Mouse (Mus musculus) macrophage (primary cell): Measurements from ENCODE around the gene Adam19. TPM values are rescaled to one million over a fixed set of nuclear protein-coding genes. Genes with fewer than 3 reads are reported as not detected.

Experiments used
- H3K27ac ChIP-seq: fragments of 350-480 bp; formaldehyde crosslinking; 2 replicates; pipeline ENCODE4 v1.9.0; 2021
- H3K36me3 ChIP-seq: fragments of 350-480 bp; formaldehyde crosslinking; 2 replicates; pipeline ENCODE4 v1.9.0; 2021; ENCODE audit errors: inconsistent target
- H3K4me3 ChIP-seq: fragments of 350-480 bp; formaldehyde crosslinking; 2 replicates; pipeline ENCODE4 v1.9.0; 2021; ENCODE audit errors: inconsistent target
- H3K79me2 ChIP-seq: fragments of 350-480 bp; formaldehyde crosslinking; 2 replicates; pipeline ENCODE4 v1.9.0; 2021; ENCODE audit errors: inconsistent target
- WGBS: methylation state at CpG from one replicate; pipeline ENCODE4 v1.1.7; 2026; ENCODE audit warnings: inconsistent platforms; ENCODE audit not compliant: missing documents; 5-methylcytosine and 5-hydroxymethylcytosine counted together
- polyA plus RNA-seq: library from polyadenylated mRNA; stranded (reverse); fragments of 250-400 nt; gene quantifications from 3 replicates; pipeline ENCODE4 v1.2.4, GENCODE M21; 2018; ENCODE audit warnings: inconsistent platforms
- total RNA-seq, 78 experiments: library from RNA; depleted of rRNA; stranded (reverse); fragments of 250-400 nt; gene quantifications; 1 replicate in 9 of 78; 2 replicates in 24 of 78; 3 replicates in 43 of 78; 4 replicates in 2 of 78; pipeline ENCODE4 v1.2.4; 2018; ENCODE audit warnings: inconsistent platforms in 56 of 78

Gene Adam19
- total RNA-seq (2018; cell fraction: chromatin; rRNA removed): 10 to 100 TPM in 18 of 26 experiments, 1 to 10 TPM in 8; 1.6 to 65.5 (median 11.8) TPM
- 10 to 100 TPM in 12 of 26 experiments, 1 to 10 TPM in 14; 2.5 to 29.1 (median 6.6) TPM for total RNA-seq (2018; cell fraction: cytosol; rRNA removed)
- 10 to 100 TPM in 15 of 26 experiments, 1 to 10 TPM in 11; 5.7 to 52.0 (median 11.1) TPM for total RNA-seq (2018; cell fraction: nucleus; rRNA removed)
- 4.7 to 18.1 TPM (median 13.4 TPM) in 3 replicates for polyA plus RNA-seq

DNA sequence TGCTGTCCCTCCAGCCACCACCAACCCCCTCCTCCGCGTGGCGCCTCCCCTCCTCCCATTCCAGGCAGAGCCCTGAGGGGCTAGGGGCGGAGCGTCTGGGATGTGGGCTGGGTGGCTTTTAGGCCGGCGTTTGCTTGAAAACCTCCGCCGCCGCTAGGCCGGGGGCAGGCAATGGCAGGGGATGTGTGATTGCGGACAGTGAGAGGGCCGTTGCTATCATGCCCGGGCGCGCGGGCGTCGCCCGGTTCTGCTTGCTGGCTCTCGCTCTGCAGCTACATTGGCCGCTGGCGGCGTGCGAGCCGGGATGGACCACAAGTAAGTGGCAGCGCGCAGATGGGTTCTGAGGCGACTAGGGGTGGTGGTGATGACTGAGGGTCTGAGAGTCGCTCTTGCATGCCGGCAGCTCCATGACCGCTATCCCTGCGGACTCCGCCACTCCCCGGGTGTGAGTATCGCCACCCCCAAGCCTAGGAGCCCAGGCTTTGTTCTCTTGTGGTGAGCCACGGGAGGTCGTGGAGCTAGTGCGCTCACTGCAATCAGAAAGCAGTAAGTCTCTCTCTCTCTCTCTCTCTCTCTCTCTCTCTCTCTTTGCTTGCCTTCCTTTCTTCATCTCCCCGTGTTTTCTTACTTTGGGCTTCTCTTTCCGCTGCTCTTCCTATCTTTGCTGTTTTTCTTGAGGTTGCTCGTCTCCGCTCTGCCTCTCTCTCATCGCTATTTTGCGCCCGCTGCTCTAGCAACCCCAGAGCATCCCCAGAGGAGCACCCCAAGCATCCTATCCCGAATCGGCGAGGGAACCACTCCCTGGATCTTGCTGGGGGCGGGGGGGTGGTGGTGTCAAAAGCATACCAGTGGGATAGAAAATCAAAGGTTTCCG, at the start of gene Adam19:
Gene Adam19, plus strand, starts transcription at position 97 of the 874 bp plus-strand sequence.
- Histone ChIP-seq H3K4me3 (peak within 1 kb of the TSS; percentile 22), H3K27ac (no peak within 1 kb of the TSS), H3K79me2 (no peaks in the 10 kb centered on the region), H3K36me3 (no peaks in the 10 kb centered on the region)
- 7% methylated on average over 51 of the region's 51 CpGs for whole genome bisulfite sequencing

DNA sequence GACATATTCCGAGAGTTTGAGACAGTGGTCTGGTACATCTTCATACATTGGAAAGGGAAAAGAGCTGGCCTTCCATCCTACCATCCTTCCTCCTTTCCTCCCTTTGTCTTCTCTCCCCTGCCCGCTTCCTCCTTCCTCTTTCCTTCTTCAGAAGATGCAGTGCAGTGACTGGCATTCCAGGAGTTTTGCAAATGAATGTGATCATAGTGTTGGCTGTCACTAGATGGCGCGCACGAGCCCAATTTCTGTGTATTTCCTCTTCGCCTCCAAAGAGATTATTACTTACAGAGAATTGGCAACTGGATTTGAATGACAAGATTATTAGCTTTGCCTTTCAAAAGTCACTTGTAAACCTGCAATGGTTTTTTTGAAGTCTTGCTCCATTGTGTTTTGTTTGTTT, 39.7 kb upstream of the Adam19 start:
- Histone ChIP-seq H3K4me3 (no peak overlapping the region), H3K79me2 (no peaks in the 10 kb centered on the region), H3K27ac (no peak overlapping the region), H3K36me3 (no peaks in the 10 kb centered on the region)
- WGBS: 15% methylated on average over 6 of the region's 6 CpGs

DNA sequence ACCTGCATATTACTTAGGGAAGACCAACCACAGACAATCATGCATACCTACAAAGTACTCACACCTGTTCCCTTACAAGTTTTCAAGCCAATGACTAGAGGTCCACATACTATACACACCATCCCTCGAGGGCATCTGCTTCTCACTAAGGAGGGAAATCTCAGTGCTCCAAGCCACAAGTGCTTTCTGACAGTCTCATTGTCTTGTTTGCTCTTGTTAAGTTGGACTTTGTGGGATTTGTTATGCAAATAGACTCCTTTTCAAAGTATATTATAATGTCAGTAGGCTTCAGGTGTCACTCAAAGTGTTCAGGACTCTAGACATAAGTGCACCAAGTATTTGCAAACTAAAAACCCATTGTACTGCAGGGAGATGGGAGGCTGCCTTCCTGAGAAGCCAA, 35.5 kb upstream of the Adam19 start:
- Histone ChIP-seq H3K79me2 (no peaks in the 10 kb centered on the region), H3K4me3 (no peak overlapping the region), H3K36me3 (no peaks in the 10 kb centered on the region), H3K27ac (no peak overlapping the region)
- 70% methylated on average over 1 of the region's 1 CpGs for WGBS

DNA sequence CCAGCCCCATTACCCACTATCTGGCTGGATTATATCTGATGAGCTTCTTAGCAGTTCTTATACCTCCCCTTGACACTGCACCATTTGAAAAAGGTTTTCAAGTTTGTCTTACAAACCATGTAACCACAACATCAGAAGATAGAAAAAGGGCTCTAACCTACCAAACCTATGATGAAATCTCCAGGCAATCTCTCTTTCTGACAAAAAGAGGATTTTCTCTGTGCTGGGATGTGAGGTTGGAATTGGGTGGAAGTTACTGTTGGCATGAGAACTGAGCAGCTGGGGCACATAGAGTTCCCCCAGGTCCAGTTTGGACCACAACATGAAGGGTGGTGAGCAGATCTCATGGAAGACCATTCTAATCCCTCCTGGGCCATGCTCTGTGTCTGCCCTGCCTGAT, 33.9 kb upstream of the Adam19 start:
- no peaks in the 10 kb centered on the region for H3K79me2 ChIP-seq

DNA sequence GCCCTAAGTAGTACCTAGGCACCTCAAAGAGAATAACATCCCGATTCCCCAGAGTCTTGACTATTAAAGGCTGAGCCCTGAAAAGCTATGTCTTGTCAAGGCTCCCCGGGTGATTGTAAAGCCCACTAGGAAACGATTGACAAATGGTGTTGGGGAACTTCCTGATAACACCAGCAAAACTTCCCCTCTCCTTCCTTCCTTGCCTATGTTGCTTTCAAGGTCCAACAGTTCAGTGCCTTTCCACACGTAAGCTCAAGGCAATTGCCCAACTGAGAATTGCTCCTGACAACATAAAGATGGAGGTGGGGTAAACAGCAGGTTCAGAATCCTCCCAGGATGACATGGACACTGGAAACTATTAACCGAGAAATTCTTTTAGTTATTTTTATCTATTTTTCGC, 32.8 kb upstream of the Adam19 start:
- Histone ChIP-seq H3K27ac (no peak overlapping the region), H3K4me3 (no peak overlapping the region), H3K36me3 (no peaks in the 10 kb centered on the region), H3K79me2 (no peaks in the 10 kb centered on the region)
- 48% methylated on average over 6 of the region's 6 CpGs for WGBS

More for the DNA sequence above, 33.9 kb upstream of the Adam19 start:
- Histone ChIP-seq H3K27ac (no peak overlapping the region), H3K4me3 (no peak overlapping the region), H3K36me3 (no peaks in the 10 kb centered on the region)

DNA sequence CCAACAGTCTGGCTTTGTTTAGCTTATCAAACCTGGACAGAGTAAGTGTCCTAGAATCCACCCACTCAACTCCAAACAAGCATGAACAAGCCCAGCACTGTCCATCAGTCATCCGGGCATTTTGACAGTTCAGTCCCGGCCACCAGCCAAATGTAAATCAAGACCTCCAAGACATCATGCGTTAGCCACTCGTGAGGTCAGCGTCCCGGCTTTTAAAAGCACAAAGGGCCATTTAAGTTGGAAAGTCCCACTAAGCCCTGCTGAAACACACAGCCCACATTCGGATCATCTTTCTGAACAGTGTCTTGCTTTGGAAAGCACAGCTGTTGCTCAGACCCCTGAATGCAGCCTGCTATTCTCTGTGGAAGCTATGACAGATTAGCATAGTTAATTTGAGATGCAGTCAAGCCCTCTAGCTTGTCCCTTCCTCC, 29.8 kb upstream of the Adam19 start:
- WGBS: 92% methylated on average over 7 of the region's 7 CpGs

DNA sequence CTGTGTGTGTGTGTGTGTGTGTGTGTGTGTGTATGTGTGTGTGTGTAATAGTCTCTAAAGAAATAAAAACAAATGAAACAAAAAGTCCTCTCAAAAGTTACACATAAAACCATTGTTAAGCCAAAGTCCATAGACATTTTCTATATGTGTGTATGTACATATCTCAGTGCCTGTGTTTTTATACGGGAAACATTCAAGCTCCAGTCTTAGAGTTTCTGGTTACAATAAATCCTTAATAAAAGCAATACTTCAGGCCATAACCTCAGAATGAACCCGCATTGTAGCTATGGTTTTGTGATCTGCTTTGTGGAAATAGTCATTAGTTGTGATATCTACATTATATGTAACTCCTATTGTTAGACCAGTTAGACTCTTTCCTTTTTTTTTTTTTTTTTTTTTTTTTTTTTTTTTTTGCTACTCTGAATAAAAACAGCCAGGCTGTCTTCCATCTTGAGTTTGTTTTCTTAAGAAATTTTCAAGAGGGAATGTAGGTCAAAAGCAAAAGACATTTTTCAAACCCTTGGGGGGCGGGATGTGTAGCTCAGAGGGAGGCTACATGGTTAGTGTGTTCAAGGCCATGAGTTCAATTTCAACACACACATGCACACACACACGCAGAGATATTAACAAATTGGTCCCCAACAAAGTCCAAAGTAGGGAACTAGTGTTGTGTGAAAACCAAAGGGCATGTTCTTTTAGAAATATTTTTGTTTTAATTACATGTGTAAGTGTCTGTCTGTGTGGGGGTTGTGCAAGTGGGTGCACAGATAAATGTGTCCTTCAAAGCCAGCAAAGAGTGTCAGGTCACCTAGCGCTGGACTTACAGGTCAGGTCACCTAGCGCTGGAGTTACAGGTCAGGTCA, 27.6 kb upstream of the Adam19 start:
- WGBS: 90% methylated on average over 5 of the region's 6 CpGs
- no peak overlapping the region for H3K4me3 ChIP-seq
- no peaks in the 10 kb centered on the region for H3K79me2 ChIP-seq
- H3K27ac ChIP-seq: no peak overlapping the region
- no peaks in the 10 kb centered on the region for H3K36me3 ChIP-seq

More for the DNA sequence above, 29.8 kb upstream of the Adam19 start:
- no peaks in the 10 kb centered on the region for H3K36me3 ChIP-seq
- no peaks in the 10 kb centered on the region for H3K79me2 ChIP-seq
- H3K27ac ChIP-seq: no peak overlapping the region
- H3K4me3 ChIP-seq: no peak overlapping the region

DNA sequence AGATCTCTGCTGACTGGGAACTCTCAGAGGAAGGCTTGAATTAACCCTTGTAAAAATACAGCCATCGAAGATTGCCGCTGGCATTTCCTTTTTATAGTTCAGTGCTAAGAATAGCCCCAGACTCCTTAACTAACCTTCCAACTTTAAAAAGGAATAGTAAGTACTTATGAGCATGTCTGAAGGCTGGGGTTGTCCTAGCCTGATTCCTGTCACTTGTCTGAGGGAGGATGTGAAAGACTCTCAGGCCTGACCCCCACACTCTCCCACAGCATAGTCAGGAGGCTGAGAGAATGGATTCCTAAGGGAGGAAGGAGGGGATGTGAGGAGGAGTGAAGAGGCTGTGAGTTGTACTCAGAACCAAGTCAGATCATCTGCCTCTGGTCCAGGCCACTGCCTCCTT, 26.3 kb upstream of the Adam19 start:
- WGBS: 62% methylated on average over 2 of the region's 2 CpGs
- H3K4me3 ChIP-seq: no peak overlapping the region
- H3K36me3 ChIP-seq: no peaks in the 10 kb centered on the region
- no peaks in the 10 kb centered on the region for H3K79me2 ChIP-seq
- no peak overlapping the region for H3K27ac ChIP-seq

DNA sequence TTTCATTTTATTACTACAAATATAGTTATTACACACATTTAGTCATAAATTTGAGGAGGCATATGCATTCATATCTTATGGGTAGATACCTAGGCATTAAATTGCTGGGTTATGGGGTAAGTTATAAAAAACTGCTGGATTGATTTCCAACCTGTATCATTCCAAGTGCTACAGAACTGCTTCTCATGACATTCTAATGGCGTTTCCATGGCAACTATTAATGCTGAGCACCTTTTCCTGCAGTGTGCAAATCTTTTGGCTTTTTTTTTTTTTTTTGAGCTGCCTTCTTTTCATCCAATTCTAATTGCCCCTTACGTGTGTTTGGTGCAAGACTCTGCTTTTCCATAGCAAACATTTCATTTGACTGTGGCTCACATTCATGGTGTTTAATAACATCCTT, 25.8 kb upstream of the Adam19 start:
- 87% methylated on average over 2 of the region's 2 CpGs for WGBS
- H3K36me3 ChIP-seq: no peaks in the 10 kb centered on the region
- H3K79me2 ChIP-seq: no peaks in the 10 kb centered on the region
- H3K4me3 ChIP-seq: no peak overlapping the region
- H3K27ac ChIP-seq: no peak overlapping the region

DNA sequence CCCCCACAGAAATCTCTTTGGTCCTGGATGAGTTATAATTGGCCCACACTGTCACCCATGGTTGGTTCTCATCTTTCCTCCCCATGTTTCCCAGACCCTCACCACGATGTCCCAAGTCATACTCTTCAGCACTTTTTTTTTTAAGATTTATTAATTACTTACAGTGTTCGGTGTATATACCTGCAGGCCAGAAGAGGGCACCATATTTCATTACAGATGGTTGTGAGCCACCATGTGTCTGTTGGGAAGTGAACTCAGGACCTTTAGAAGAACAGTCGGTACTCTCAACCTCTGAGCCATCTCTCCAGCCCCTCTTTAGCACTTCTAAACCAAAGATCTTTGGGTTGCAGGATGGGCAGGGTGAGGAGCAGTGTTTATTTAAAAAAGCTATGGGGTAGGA, 24.3 kb upstream of the Adam19 start:
- Histone ChIP-seq H3K36me3 (no peaks in the 10 kb centered on the region), H3K27ac (no peak overlapping the region), H3K4me3 (no peak overlapping the region), H3K79me2 (no peaks in the 10 kb centered on the region)
- 38% methylated on average over 3 of the region's 3 CpGs for WGBS

DNA sequence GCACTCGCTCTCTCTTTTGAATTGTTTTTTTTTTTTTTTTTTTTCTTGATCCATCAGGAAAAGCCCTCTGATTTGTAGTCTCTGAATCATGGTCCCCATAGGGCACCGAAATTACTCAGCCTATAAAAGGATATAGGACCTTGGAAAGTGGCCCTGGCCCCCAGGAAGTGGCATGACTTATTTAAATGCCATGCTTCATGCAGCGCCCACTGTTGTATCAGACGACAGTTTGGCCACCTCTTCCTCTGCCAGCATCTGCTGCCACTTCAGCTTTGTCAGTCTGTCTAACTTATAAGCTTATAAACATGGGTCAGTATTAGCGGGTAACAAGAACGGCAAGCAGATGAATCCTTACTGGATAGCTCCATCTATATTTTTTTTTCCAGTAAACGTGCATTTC, 22.8 kb upstream of the Adam19 start:
- no peaks in the 10 kb centered on the region for H3K36me3 ChIP-seq
- WGBS: 86% methylated on average over 7 of the region's 7 CpGs
- no peak overlapping the region for H3K27ac ChIP-seq
- no peaks in the 10 kb centered on the region for H3K79me2 ChIP-seq
- no peak overlapping the region for H3K4me3 ChIP-seq

DNA sequence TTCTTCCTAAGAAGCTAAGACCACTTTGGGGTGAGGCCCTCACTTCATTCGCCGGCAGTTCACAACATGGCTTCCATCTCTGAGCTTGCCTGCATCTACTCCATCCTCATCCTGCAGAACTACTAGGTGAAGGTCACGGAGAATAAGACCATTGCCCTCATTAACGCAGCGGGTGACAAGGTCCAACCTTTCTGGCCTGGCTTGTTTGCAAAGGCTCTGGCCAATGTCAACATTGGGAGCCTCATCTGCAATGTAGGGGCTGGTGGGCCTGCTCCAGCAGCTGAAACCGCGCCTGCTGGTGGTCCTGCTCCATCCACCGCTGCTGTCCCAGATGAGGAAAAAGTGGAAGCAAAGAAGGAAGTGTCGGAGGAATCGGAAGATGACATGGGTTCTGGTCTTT, 19.4 kb upstream of the Adam19 start:
- 98% methylated on average over 10 of the region's 10 CpGs for WGBS
- Histone ChIP-seq H3K27ac (no peak overlapping the region), H3K79me2 (no peaks in the 10 kb centered on the region)

DNA sequence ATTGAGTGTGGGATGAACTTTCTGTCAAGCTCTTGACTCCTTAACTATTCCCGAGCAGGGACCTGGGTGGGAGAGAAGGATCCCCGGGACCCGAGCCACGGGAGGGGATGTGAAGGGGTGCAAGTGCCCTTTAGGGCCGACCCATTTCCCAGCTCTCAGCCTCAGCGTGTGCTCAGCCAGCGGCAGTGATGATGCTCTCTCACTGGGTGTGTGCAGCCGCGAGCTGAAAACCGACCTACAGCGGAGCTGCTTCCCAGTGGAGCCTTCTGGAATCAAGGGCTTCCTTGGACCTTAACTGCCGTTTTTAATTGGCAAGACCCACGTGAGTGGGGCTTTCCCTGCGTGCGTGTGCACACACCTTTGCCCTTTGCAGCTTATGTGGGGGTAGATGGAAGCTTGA, 16.9 kb upstream of the Adam19 start:
- H3K27ac ChIP-seq: no peak overlapping the region
- H3K79me2 ChIP-seq: no peaks in the 10 kb centered on the region
- WGBS: 87% methylated on average over 15 of the region's 15 CpGs
- no peaks in the 10 kb centered on the region for H3K36me3 ChIP-seq
- H3K4me3 ChIP-seq: no peak overlapping the region

More for the DNA sequence above, 19.4 kb upstream of the Adam19 start:
- Histone ChIP-seq H3K36me3 (no peaks in the 10 kb centered on the region), H3K4me3 (no peak overlapping the region)

DNA sequence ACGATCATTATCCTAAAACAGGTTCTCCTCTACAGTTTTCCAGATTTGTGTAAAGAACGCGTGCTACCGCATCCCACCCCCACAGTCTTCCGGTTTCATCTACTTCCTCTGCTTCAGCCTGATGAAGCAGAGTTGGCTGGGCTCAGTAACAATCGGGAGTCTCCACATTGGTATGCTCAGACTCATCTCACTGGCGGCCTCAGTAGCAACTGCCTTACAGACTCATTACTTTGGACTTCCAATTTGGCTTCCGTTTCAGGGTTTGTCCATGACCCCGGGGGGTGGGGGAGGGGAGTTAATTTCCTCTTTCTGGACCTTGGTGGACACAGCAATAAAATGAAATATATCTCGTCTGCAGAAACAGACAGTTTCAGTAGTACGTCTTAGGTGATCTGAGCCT, 16.5 kb upstream of the Adam19 start:
- no peaks in the 10 kb centered on the region for H3K79me2 ChIP-seq
- no peaks in the 10 kb centered on the region for H3K36me3 ChIP-seq
- H3K27ac ChIP-seq: no peak overlapping the region
- no peak overlapping the region for H3K4me3 ChIP-seq
- 45% methylated on average over 11 of the region's 11 CpGs for WGBS
